ENCODE assay signal across 15 mouse cellular contexts in the genomic region with DNA sequence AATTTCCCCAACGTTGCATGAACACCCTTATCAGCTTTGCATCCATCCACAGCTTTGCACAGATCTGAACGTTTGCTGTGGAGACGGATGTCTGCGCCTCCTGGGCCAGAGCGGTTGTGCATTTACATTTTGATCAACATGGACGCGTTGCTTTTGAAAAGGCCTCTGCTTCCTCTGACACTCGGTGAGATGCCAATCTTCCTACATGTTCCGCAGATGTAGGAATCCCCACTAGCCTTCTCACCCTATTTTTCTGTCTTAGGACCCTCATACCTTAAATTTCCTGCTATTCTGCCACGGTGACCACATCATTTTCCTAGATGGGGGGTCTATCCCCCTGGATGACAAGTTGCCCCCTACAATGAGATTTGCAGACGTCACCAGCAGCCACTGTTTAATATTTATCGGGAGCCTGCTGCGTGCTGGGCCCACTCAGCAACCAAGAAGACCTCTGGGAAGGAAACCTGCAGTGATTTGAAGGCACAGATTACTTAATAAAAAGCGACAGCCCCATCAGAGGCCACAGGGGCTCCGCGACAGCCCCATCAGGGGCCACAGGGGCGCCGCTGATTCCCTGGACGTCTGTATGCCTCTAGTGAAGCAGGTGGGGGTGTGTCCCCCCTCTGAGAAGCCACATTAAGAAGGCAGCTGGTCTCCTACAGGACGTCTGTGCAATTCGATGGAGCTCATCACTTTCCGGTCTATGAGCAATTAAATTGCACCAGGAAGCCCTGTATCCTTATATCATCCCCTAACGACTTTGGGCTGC. TPM values are rescaled to one million over a fixed set of nuclear protein-coding genes. Genes with fewer than 3 reads are reported as not detected.
DNase-seq lines count a peak whose midpoint lies in the region; ATAC-seq and TF ChIP-seq lines count a peak whose summit lies in the region.
"Had no signal": no experiment of that assay in that cellular context is flagged by ENCODE, and none has a peak within 500 bp of the region (broad histone marks: within the 10 kb centered on the region; RNA-seq: fewer than 3 reads in every experiment).

No protein-coding gene starts in this region.

- no peak overlapping the region for H3K27ac ChIP-seq in intestine, embryonic 14.5 days (ENCODE audit: low read depth)
- H3K27ac ChIP-seq in intestine, embryonic 15.5 days = no peak overlapping the region
- peak overlapping the region; percentile 84 for H3K27ac ChIP-seq in forebrain, embryonic 10.5 days
- peak overlapping the region; percentile 88 for H3K27ac ChIP-seq in hindbrain, embryonic 16.5 days (ENCODE audit: low read depth, low read length)
- peak overlapping the region; percentile 14; the same call in 1 of the 2 replicates for H3K27ac ChIP-seq in midbrain, postnatal 0 days (ENCODE audit: low read depth, low read length)
- H3K27ac ChIP-seq: liver, embryonic 15.5 days had no signal

- TF ChIP-seq CTCF in midbrain, postnatal 0 days (IDR thresholded peaks at IDR 0.05) = no peak

- no peak for ATAC-seq in intestine, embryonic 14.5 days (replicated peaks; ENCODE audit: low FRiP score, low TSS enrichment, low read depth)
- no peak for ATAC-seq in intestine, embryonic 15.5 days
- no peak; the same call in 1 of the 2 replicates for ATAC-seq in hindbrain, embryonic 16.5 days
- no peak for ATAC-seq in midbrain, postnatal 0 days (ENCODE audit: low FRiP score)

- 63% methylated on average over 23 of the region's 23 CpGs for WGBS in intestine, embryonic 14.5 days
- WGBS in intestine, embryonic 15.5 days = 62% methylated on average over 23 of the region's 23 CpGs
- 57% methylated on average over 23 of the region's 23 CpGs for WGBS in forebrain, embryonic 10.5 days
- WGBS in hindbrain, embryonic 16.5 days = 15% methylated on average over 23 of the region's 23 CpGs
- 15% methylated on average over 23 of the region's 23 CpGs for WGBS in midbrain, postnatal 0 days

- H3K9ac ChIP-seq in intestine, embryonic 14.5 days (ENCODE audit: low read length) = no peak overlapping the region
- no peak overlapping the region for H3K9ac ChIP-seq in intestine, embryonic 15.5 days
- 0 out of 2 replicates have a peak overlapping the region, but pooled peaks have one; percentile 23 for H3K9ac ChIP-seq in hindbrain, embryonic 16.5 days (ENCODE audit: low read depth, low read length)
- H3K9ac ChIP-seq in midbrain, postnatal 0 days (replicated peaks; ENCODE audit: low read length, poor library complexity, severe bottlenecking) = no peak overlapping the region
- H3K9ac ChIP-seq: liver, embryonic 15.5 days had no signal

- H3K36me3 ChIP-seq in intestine, embryonic 14.5 days (ENCODE audit: control insufficient read depth, insufficient read depth, low read length) = no peaks in the 10 kb centered on the region
- no peaks in the 10 kb centered on the region for H3K36me3 ChIP-seq in intestine, embryonic 15.5 days
- no peaks in the 10 kb centered on the region for H3K36me3 ChIP-seq in forebrain, embryonic 10.5 days (replicated peaks)
- H3K36me3 ChIP-seq in hindbrain, embryonic 16.5 days (ENCODE audit: control insufficient read depth, insufficient read depth, low read length) = no peaks in the 10 kb centered on the region
- H3K36me3 ChIP-seq in midbrain, postnatal 0 days (ENCODE audit: insufficient read depth, low read length) = no peaks in the 10 kb centered on the region
- H3K36me3 ChIP-seq: liver, embryonic 15.5 days had no signal

- no peaks in the 10 kb centered on the region for H3K9me3 ChIP-seq in intestine, embryonic 14.5 days (ENCODE audit: control insufficient read depth, low read length)
- no peaks in the 10 kb centered on the region for H3K9me3 ChIP-seq in intestine, embryonic 15.5 days
- no peaks in the 10 kb centered on the region; the same call in 1 of the 2 replicates for H3K9me3 ChIP-seq in forebrain, embryonic 10.5 days
- H3K9me3 ChIP-seq in hindbrain, embryonic 16.5 days (ENCODE audit: control insufficient read depth, low read length) = no peaks in the 10 kb centered on the region
- no peaks in the 10 kb centered on the region for H3K9me3 ChIP-seq in midbrain, postnatal 0 days (ENCODE audit: low read length)
- H3K9me3 ChIP-seq: liver, embryonic 15.5 days had no signal

- DNase-seq in intestine, embryonic 14.5 days (ENCODE audit: low spot score) = no peak
- no peak for DNase-seq in forebrain, embryonic 10.5 days (ENCODE audit: extremely low spot score, low spot score)
- DNase-seq in midbrain, postnatal 0 days (ENCODE audit: low spot score) = no peak
- DNase-seq in frontal cortex, postnatal 10 days (ENCODE audit: low spot score in 2 of 2) = no peak
- no peak for DNase-seq in spleen, postnatal 4 days (ENCODE audit: low spot score in 2 of 2)
- DNase-seq in gastrocnemius, adult 8-10 months (ENCODE audit: low spot score in 2 of 2) = no peak
- DNase-seq: adrenal gland, adult 8-10 months; cerebellum, adult 11 months had no signal

- H3K4me1 ChIP-seq in intestine, embryonic 14.5 days (replicated peaks; ENCODE audit: control insufficient read depth, insufficient read depth, low read length) = peaks cover 10% of the 10 kb centered on the region
- H3K4me1 ChIP-seq in intestine, embryonic 15.5 days (replicated peaks) = peaks cover 13% of the 10 kb centered on the region
- peaks cover 55% of the 10 kb centered on the region for H3K4me1 ChIP-seq in forebrain, embryonic 10.5 days
- H3K4me1 ChIP-seq in hindbrain, embryonic 16.5 days (ENCODE audit: control insufficient read depth, insufficient read depth, low read depth, low read length) = peaks cover 35% of the 10 kb centered on the region
- peaks cover 13% of the 10 kb centered on the region; the same call in 1 of the 2 replicates for H3K4me1 ChIP-seq in midbrain, postnatal 0 days (ENCODE audit: insufficient read depth, low read length)
- H3K4me1 ChIP-seq: liver, embryonic 15.5 days had no signal

- no peak overlapping the region for H3K4me3 ChIP-seq in intestine, embryonic 14.5 days (ENCODE audit: low read depth, low read length)
- H3K4me3 ChIP-seq in intestine, embryonic 15.5 days (replicated peaks) = no peak overlapping the region
- H3K4me3 ChIP-seq in forebrain, embryonic 10.5 days = peak overlapping the region; percentile 27
- H3K4me3 ChIP-seq in hindbrain, embryonic 16.5 days (ENCODE audit: low read length) = no peak overlapping the region
- no peak overlapping the region for H3K4me3 ChIP-seq in midbrain, postnatal 0 days (ENCODE audit: low read depth, low read length)
- H3K4me3 ChIP-seq: liver, embryonic 15.5 days; megakaryocyte, embryonic 14.5 days had no signal

- H3K4me2 ChIP-seq in intestine, embryonic 14.5 days (ENCODE audit: low read length) = 0 out of 2 replicates have a peak overlapping the region, but pooled peaks have one; percentile 5
- no peak overlapping the region for H3K4me2 ChIP-seq in intestine, embryonic 15.5 days (replicated peaks)
- H3K4me2 ChIP-seq in hindbrain, embryonic 16.5 days (ENCODE audit: low read length) = peak overlapping the region; percentile 22
- H3K4me2 ChIP-seq in midbrain, postnatal 0 days (ENCODE audit: low read depth, low read length, poor library complexity, severe bottlenecking) = no peak overlapping the region
- H3K4me2 ChIP-seq: liver, embryonic 15.5 days had no signal

- H3K27me3 ChIP-seq in intestine, embryonic 14.5 days (replicated peaks; ENCODE audit: control insufficient read depth, insufficient read depth, low read length) = no peaks in the 10 kb centered on the region
- no peaks in the 10 kb centered on the region for H3K27me3 ChIP-seq in intestine, embryonic 15.5 days (replicated peaks)
- peaks cover 57% of the 10 kb centered on the region for H3K27me3 ChIP-seq in forebrain, embryonic 10.5 days (ENCODE audit: poor library complexity, severe bottlenecking)
- H3K27me3 ChIP-seq in hindbrain, embryonic 16.5 days (replicated peaks; ENCODE audit: control insufficient read depth, insufficient read depth, low read length) = no peaks in the 10 kb centered on the region
- no peaks in the 10 kb centered on the region for H3K27me3 ChIP-seq in midbrain, postnatal 0 days (ENCODE audit: insufficient read depth, low read length)

RNA-seq across cellular contexts. Expression of a gene that starts 19.6 kb away (rescaled TPM):
- polyA plus RNA-seq in intestine, embryonic 14.5 days (2014; fragmentation: Nextera tagmentation; extraction: Ambion mirVana) = not detected in 2 replicates
- not detected in 2 replicates for polyA plus RNA-seq in intestine, embryonic 15.5 days (2015; fragmentation: Nextera tagmentation; extraction: Ambion mirVana)
- polyA plus RNA-seq in forebrain, embryonic 10.5 days (2016; fragmentation: Nextera tagmentation; extraction: Ambion mirVana) = 0.17 and 0.73 TPM in 2 replicates
- 0.13 TPM in 1 of 2 replicates, not detected in the other for polyA plus RNA-seq in hindbrain, embryonic 16.5 days (2015; fragmentation: Nextera tagmentation; extraction: Ambion mirVana)
- total RNA-seq in midbrain, postnatal 0 days (2014; rRNA removed) = not detected in 2 replicates
- 0.12 TPM in 1 of 2 replicates, not detected in the other for polyA plus RNA-seq in midbrain, postnatal 0 days (2015; fragmentation: Nextera tagmentation; extraction: Ambion mirVana)
- total RNA-seq in gastrocnemius, adult 8-10 months (2022) = not detected
- total RNA-seq: layer of hippocampus, postnatal 25 days had no signal
- polyA plus RNA-seq: C2C12; gonadal fat pad, adult 2 months; liver, embryonic 15.5 days had no signal

Comparison
In these comparisons a context has a peak if more than half of its experiments do, and no peak if none do; other contexts are left out.
1. H3K4me2 ChIP-seq: peak in intestine, embryonic 14.5 days (single experiment) and hindbrain, embryonic 16.5 days (single experiment); none in intestine, embryonic 15.5 days (single experiment) and midbrain, postnatal 0 days (single experiment).
2. H3K27ac ChIP-seq: peak in forebrain, embryonic 10.5 days (single experiment), hindbrain, embryonic 16.5 days (single experiment) and midbrain, postnatal 0 days (single experiment); none in intestine, embryonic 14.5 days (single experiment) and intestine, embryonic 15.5 days (single experiment).